Mouse (Mus musculus): Measurements from ENCODE around the gene Ttc28. TPM values are rescaled to one million over a fixed set of nuclear protein-coding genes. Genes with fewer than 3 reads are reported as not detected.

Ttc28 gene
- total RNA-seq, 2 experiments from 2014 or later = 15.0 to 16.9 TPM

DNA sequence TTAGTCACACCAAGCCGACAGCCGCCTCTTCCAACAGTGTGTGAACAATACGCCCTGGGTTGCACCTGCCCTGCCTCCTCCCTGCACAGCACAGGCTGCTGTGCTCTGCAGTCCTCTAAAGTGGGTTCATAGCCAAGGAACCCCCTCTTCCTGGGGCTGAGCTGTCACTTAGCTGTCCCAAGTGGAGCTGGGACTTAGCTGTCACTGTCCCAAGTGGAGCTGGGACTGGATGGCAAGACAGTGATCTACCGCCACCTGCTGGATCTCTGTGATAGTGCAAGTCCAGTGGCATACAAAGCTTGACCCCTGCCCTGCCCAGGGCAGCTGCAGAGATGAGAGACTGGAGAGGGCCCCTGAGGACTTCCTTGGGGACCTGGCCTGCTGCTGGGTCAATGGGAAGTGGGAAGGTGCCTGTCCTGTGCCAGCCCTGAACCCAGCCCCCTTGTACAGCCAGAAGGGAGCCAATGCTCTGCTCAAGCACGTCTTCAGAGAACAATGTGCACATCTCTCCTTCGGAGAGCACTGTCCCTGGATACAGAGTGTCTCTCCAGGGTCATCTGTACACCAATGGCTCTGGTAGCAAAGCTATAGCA lies 390.1 kb downstream of the Ttc28 start:
- DNase-seq (ENCODE audit: low spot score in 2 of 2) = peak; percentile 70 to 74
- intact Hi-C loops (cut with DNase I) = loop anchor here (10.0 kb wide), 1 partner anchor 885 kb away; no protein-coding TSS in a partner anchor

DNA sequence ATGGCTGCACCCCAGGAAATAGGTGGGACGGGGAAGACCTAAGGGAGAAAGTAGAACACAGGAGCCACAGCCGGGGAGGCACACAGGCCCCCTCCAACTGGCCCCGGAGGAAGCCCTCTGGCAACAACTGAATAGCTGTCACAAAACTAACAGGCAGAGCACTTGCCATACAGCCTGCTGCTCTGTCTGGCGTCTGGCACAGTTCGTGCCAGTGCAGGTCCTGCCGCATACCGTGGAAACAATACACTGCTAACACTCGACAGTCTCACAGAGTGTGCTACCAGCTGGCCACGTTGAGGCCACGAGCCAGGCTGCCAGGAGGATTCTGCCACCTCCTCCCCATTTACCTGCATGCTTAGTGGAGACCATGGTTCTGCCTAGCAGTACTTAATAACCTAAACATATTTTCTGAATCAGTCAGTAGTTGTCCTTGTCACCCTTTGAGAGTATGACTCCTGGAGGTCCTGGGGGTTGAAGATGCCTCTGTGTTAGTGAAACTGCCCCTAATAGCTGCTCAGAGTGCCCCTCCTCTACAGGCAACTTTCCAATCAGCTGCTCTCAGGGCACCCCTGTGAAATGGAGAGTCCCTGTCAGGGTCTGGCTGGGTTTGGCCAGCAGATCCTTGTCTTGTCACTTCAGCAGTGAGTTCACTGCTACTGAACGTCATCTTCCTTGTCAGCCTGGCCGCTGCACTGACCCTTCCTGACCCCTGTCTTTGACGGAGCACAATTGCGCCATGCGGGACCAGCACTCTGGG lies 390.8 kb downstream of the Ttc28 start:
- DNase-seq (ENCODE audit: low spot score in 2 of 2) = no peak
- intact Hi-C loops (cut with DNase I) = loop anchor here (10.0 kb wide), 1 partner anchor 884 kb away; no protein-coding TSS in a partner anchor

DNA sequence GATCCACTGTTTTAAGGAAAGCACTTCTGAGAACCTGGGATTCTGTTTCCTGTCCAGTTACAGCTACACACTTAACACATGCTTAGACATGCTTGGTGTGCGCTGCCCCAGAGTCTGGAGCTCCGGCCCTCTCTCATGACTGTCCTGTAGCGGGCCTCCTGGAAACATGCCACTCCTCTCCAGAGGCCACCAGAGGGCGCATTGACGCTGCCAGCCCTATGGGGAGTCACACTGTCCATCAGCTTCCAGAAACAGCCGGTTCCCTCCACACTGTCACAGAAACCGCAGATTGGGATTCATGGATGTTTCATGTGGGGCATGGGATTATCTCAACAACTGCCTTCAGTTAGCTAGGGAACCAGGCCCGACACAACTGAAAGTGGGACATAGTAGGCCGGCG lies 394.0 kb downstream of the Ttc28 start:
- intact Hi-C loops (cut with DNase I) = loop anchor here (2.0 to 10.0 kb wide), 2 partner anchors 67 to 881 kb away; no protein-coding TSS in a partner anchor
- DNase-seq (ENCODE audit: low spot score in 2 of 2) = peak; percentile 85 to 87

DNA sequence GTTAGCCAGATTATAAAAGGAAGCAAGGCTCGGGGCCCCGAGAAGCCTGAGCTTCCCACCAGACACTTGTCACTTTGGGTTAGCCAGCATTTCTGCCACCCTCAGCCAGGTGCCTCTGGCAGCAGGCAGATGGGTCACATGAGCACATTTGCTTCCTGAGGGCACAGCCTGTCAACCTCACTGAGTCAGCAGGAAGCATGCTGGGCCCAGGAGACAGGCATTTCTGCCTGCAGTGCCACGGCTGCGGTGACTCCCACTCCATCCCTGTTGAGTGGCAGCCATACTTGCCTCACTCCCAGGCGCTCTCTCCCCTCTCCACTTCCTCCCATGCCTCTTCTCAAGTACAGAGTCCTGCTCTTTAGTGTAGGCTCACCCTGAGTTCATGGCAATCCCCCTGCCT lies 395.3 kb downstream of the Ttc28 start:
- intact Hi-C loops (cut with DNase I) = loop anchor here (10.0 kb wide), 1 partner anchor 880 kb away; no protein-coding TSS in a partner anchor

DNA sequence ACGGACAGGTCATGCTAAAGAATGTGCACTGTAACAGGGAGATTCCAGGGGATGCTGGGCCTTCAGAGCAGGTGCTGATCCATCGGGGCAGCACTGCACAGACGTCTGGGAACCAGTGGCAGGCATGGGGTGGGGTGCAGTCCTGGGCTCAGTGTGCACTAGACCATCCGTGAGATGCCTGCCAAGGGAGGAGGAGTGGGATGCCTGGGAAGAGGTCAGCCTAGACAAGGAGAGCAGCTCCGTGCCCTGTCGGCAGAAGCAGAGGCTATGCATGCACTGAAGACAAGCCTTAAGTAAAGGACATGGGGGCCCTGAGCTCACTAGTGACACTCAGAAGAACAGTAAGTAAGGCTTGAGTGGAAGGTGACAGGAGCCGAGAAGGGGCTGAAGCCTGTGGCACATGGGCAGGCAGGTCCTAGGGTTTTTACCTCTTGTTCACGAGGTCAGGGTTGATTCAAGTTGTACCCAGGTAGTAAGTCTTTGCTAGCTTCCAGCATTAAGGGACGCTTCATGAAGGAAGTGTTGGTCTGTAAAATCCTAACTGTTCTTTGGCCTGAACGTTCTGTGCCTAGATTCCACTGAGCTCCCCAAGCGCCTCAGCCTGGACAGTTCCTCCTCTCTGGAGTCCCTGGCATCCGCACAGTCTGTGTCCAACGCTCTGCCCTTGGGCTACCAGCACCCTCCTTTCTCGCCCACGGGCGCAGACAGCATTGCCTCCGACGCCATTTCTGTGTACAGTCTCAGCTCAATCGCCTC lies 405.0 kb downstream of the Ttc28 start:
- intact Hi-C loops (cut with DNase I) = no loop called here

More for the DNA sequence above, 395.3 kb downstream of the Ttc28 start:
- no peak for DNase-seq (ENCODE audit: low spot score in 2 of 2)

DNA sequence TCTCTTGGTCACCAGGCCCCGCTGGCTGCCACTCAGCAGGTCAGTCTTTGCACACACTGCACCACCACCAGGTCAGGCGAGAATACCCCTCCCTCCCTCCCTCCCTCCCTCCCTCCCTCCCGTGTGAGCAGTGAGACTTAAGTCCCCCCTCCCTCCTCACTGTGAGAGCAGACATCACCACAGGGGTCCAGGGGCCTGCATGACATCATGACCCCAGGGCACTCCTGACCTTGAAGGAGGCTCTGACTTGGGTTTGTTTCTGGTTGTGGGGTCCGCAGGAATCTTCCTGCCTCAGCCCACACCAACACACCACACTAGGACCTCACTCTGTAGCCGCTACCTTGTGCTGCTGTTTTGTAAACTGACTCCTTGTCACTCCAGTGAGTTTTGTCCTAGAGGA lies 408.0 kb downstream of the Ttc28 start:
- intact Hi-C loops (cut with DNase I) = no loop called here

More for the DNA sequence above, 405.0 kb downstream of the Ttc28 start:
- no peak for DNase-seq (ENCODE audit: low spot score in 2 of 2)

DNA sequence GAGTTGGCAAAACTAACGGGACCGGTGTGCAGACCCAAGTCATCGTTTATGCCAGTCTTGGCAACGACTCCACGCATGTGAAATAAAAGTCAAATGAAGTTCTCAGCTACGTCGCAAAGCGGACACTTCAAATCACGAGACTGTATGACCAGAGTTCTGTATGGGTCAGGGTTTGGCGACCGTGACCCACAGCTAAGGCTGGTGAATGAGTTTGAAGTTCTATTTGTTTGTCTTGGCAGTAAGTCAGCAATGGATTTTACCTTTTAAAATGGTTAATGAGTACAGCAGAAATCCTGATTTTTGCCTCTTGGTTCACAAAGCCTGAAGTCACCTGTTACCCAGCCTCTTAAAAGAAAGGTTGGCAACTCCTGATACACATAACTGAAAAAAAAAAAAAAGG lies 408.9 kb downstream of the Ttc28 start:
- DNase-seq (ENCODE audit: low spot score in 2 of 2) = no peak
- intact Hi-C loops (cut with DNase I) = no loop called here

More for the DNA sequence above, 408.0 kb downstream of the Ttc28 start:
- DNase-seq (ENCODE audit: low spot score in 2 of 2) = no peak

DNA sequence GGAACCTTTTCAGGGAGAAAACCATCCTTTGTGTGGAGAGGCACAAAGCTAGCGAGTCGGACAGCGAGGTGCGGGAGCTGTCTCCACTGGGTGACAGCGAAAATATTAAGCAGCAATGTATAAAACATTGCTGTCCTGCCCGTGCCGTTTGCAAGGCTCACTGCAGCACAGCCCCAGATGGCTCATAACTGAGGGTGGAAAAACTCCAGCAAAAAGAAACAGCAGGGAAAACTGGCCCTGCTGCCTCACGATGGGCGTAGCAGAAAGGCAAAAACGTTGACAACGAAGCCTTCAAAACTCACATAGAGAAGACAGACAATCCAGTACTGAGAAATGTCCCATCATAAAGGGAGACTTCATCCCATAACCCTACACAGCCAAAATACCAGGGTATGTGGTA lies 410.5 kb downstream of the Ttc28 start:
- peak; percentile 41 to 62 for DNase-seq (ENCODE audit: low spot score in 2 of 2)

DNA sequence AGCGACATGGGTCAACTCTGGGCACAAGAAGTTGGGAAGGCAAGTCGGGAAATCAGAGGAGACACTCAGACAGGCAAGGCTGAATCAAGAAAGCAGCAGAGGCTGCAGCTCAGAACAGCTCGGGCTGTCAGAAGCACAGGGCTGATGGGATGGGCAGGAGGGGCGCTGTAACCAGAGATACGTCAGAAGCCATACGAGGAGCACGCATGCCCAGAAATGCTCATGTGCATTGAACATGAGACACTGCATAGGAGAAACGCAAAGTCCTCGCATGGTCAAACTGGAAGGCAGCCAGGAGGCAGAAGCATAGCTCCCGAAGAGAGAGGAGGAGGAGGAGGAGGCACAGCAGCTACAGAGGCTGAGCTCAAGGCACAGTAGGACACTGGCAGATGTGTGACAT lies 412.0 kb downstream of the Ttc28 start:
- DNase-seq (ENCODE audit: low spot score in 2 of 2) = peak; percentile 71 to 89
- intact Hi-C loops (cut with DNase I) = no loop called here

More for the DNA sequence above, 410.5 kb downstream of the Ttc28 start:
- intact Hi-C loops (cut with DNase I) = no loop called here

DNA sequence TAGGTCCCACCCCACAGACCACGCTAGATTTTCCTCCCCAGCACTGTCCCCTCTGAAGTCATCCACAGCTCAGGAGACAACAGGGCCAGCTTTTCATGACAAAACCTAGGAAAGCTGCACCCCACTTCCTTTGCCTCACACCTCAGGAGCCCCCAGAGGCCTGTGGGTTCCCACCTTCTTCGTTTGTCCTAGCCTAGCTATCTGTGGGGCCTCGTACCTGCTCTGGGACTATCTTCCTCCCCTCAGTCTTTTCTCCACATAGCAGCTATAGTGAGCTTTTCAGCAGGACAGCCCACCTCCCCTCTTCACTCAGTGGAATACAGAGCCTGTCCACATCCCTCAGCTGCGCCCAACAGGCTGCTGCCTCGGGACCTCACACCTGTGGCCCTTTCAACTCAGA lies 418.2 kb downstream of the Ttc28 start:
- intact Hi-C loops (cut with DNase I) = no loop called here
- DNase-seq (ENCODE audit: low spot score in 2 of 2) = no peak

DNA sequence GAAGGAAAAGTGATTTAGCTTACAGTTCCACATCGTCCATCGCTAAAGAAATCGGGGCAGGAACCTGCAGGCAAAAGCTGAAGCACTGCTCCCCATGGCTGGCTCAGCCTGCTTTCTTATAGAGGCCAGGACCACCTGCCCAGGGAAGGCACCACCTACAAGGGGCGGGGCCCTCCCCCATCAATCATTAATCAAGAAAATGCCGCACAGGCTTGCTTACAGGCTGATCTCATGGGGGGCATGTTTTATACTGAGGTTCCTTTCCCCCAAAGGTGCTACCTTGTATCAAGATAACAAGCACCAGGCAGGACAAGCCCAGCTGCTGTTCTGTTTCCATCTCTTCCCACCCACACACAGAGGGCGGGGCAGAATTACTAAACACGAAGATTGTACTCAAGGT lies 419.1 kb downstream of the Ttc28 start:
- no peak for DNase-seq (ENCODE audit: low spot score in 2 of 2)
- intact Hi-C loops (cut with DNase I) = no loop called here

DNA sequence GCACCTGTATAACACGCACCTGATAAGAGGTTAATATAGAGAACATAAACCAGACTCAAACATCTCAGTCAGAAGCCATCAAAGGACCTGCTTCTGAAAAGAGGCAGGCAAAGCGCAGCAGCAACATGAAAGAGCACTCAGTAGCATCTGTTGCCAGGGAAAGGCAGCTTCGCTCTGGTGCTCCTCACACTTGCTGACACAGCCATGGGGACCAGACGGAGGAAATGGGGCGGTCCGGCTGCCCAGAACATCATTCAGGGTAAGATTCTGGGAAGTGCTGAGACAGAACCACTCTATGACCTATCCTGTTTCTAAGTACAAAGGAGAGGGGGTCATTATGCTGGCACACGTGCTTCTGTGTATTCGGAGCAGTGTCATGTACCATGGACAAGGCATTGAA lies 421.2 kb downstream of the Ttc28 start:
- intact Hi-C loops (cut with DNase I) = no loop called here
- no peak for DNase-seq (ENCODE audit: low spot score in 2 of 2)

DNA sequence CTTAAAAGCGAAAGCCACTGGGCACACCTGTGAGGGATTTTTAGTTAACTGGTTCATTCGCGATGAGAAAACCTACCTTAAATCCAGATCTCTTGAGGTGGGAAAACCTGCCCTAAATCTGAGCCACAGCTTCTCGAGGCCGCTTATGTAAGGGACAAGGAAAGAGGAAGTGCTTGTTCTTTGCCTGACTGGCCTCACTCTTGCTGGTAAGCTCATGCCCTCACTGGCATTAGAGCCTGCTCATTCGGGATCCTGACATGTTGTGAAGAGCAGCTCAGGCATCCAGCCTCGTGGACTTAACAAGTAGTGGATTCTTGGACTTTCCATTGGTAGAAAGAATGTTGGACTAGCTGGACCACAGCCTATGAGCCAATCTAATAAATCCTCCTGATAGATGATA lies 422.1 kb downstream of the Ttc28 start:
- intact Hi-C loops (cut with DNase I) = no loop called here
- no peak for DNase-seq (ENCODE audit: low spot score in 2 of 2)

DNA sequence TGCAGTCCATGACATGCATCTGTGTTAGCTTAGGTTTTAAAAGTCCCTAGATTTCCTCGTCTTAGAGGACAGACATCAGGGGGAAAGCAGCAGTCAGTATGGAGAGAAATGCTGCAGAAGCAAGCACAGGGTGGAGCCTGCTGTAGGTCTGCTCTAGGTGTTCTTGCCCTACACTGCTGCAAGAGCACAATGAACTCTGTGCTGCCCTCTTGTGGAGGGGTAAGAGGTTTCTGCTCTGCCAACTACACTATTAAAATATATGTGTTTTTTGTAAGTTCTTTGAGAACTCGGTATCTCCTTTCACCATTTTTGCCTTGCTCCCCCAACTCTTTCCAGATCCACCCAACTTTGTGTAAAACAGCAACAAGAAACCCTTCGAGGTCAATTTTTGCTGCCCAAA lies 425.1 kb downstream of the Ttc28 start:
- intact Hi-C loops (cut with DNase I) = no loop called here

DNA sequence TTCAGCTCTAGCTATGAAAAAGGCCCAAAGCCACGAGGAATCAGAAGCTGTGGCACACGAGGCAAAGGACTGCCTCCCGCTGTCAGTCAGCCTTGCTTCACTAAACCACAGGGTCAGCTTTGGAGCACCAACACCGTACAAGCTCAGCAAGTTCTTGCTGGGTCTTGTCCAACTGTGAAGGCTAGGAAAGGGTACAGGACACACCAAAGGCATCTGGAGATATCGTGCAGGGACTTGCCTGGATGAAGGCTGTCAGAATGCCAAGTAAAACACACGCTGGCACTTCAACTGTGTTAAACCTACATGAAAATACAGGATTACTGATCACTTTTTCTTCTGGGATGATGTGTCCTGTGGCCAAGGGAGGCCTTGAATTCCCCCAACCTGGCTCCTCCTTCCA lies 430.6 kb downstream of the Ttc28 start:
- no peak for DNase-seq (ENCODE audit: low spot score in 2 of 2)
- intact Hi-C loops (cut with DNase I) = no loop called here

More for the DNA sequence above, 425.1 kb downstream of the Ttc28 start:
- no peak for DNase-seq (ENCODE audit: low spot score in 2 of 2)

DNA sequence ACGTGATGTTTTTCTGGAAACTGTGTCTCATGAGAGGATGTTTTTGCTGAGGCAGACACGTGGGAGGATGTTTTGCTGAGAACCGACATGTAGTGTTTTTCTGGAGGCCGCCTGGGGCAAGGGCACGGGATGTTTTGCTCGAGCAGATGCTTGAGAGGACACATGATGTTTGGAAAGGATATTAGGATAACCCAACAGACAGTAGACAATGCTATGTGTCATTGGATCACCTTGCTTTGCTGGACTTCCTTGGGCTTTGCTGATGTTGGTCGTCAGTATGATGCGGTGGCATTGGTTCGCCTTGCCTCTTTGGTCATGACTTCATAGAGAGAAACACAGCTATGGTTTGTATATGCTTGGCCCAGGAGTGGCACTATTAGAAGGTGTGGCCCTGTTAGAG lies 434.2 kb downstream of the Ttc28 start:
- DNase-seq (ENCODE audit: low spot score in 2 of 2) = no peak
- intact Hi-C loops (cut with DNase I) = no loop called here

DNA sequence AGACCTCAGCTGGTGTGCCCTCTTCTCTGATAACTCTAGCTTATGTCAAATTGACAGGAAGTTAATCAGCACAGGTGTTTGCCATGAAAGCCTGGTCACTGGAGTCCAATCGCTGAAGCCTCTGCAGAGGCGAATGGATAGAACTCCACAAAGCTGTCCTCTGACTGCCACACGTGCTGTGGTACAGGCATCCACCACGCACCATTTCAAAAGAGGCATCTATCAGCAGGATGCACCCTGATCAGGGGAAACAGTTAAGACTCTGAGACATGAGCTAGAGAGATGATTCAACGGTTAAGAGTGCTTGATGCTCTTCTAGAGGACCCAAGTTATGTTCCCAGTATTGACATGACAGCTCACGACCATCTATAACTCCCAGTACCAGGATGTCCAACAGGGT lies 435.5 kb downstream of the Ttc28 start:
- intact Hi-C loops (cut with DNase I) = no loop called here
- no peak for DNase-seq (ENCODE audit: low spot score in 2 of 2)

DNA sequence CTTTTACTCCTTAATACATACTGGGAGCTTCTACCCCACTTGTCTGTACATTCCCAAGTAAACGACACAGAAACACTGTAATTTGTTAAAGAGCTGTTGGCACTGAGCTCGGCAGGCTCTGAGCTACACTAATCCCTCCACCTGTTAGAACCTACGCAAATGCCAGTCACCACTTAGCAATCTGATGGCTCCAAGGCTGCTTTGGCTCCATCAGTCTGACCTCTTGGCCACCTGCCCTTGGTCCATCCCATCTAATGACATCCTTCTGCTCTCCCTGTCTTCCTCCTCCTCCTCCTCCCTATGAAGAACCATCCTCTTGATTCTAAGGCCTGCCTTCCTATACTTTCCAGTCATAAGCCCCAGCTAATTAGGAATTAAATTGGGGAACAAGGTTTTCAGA lies 437.9 kb downstream of the Ttc28 start:
- intact Hi-C loops (cut with DNase I) = no loop called here
- no peak for DNase-seq (ENCODE audit: low spot score in 2 of 2)

DNA sequence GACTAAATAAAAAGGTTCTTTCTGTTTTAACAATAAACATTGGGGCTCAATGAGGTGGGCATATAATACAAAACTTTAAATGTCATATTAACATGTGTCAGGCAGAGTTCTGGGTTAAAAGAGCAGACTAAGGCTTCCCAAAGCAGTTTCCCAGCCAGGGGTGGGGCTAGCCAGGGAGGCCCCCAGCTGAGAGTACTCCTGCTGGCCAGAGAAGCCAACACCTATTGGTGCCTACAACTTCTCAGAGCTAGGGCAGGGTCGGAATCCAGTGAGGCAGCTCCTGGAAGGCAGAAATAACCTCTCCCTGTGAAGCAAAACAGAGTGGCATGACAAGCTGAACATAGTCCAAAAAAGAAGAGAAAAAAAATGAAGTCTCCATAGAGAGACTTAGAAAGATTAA lies 439.3 kb downstream of the Ttc28 start:
- intact Hi-C loops (cut with DNase I) = no loop called here
- DNase-seq (ENCODE audit: low spot score in 2 of 2) = no peak

DNA sequence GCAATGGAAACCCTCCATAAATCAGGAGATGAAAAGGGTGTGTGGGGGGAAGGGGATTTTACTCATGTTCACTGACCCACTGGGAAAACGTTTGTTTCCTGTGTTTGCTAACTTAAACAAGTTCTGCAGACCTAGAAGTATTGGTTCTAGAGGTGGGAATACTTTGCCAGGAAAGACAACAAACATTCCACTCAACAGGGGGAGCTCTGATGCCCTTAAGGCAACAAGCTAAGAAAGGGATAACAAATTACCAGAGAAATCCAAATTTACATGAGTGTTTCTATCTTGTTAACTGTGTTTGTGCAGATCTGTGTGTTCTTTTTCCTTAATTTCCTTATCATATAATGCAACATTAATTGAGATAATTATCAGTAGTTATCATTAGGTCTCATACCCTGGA lies 446.2 kb downstream of the Ttc28 start:
- no peak for DNase-seq (ENCODE audit: low spot score in 2 of 2)
- intact Hi-C loops (cut with DNase I) = no loop called here
